Mouse (Mus musculus) cerebellum, adult 9-10 months (tissue): ENCODE data around the gene Urb2.

Source experiments
- DNase-seq: peaks from one replicate; pipeline ENCODE4 v3.0.0; 2022

Urb2 gene

DNA sequence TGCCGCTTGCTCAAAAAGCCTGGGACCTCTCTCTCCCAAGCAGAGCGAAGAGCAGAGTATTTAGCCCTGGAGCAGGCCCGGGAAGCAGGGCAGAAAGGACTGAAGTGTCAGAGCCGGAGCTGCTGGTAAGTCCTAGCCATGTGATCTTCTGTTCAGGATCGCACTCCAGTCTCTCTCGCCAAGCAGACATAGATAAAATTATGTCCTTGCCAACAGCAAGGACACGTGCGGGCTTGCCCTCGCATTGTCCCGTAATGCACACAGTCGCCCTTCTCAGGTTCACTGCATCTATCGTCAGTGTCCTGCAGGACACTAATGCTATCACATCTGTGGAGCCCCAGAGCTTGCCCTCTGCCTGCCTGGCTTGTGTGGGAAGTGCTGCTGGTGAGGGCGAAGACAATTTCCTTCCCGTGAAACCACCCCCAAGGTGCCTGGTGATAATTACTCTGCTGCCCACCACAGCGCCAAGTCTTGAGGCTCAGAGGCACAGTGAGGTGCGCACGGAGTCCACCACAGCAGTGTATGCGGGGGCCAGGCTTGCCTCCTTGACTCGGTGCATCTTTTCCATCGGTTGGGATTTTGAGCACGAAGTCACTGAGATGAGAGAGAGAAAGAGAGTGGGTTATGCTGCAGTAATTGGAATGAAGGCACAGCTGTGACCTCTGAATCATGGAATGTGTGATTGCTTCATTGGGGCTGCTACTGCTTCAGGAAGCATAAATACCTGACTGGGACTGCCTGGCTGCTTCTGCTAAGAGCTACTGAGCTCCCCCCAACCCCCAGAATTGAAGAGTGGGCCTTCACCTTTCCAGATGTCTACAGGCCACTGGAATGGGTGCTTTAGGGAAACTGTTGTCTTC lies 59.4 kb downstream of the Urb2 start:
- no peak for DNase-seq

DNA sequence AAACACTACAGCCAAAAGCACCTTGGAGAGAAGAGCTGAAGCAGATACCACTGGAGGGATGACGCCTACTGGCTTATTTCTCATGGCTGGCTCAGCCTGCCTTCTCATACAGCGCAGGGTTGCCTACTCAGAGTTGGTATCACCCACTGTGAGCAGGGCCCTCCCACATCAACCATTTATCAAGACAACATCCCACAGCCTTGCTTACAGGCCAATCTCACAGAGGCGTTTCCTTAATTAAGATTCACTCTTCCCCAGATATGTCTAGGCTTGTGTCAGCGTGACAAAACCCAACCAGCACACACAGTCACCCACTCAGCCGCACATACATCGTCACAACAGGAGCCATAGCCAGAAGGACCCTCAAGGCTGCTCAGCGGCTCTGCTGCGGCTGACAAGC lies 61.3 kb downstream of the Urb2 start:
- DNase-seq: no peak

DNA sequence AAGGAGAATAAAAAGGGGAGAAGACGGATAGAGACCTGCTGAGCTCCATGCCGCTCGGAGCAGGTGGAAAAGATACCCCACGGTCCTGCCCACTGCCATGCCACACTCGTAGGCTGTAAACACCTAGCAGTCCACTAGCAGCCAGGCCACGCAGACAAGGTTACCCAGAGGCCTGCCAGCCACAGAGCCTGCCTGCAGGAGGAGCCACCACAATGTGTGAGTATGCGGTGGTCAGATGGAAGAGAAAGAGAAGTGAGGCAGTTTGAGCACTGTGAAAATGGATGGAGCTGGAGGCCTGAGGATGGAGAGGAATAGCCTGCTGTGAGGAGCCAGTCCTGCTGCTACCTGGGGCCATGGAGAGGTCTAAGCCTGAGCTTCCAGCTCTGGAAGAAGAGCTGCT lies 62.3 kb downstream of the Urb2 start:
- no peak for DNase-seq

DNA sequence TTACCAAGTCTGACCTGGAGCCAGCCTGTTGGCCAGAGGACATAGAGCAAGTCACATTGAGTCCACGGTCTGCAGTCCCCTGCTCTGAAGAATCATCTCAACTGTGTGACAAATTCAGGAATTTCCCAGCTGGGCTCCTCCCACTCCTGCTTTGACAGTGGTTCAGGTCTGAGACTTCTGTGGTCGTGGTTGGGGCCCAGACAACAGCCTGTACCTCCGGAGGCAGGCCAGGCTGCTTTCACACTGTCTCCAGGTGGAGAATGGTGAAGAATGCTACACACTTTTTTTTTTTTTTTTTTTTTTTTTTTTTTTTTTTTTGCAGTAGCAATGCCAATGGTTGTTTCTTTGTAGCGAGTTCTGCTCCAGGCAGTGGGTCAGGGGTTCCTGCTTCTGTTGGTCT lies 64.4 kb downstream of the Urb2 start:
- DNase-seq: no peak

DNA sequence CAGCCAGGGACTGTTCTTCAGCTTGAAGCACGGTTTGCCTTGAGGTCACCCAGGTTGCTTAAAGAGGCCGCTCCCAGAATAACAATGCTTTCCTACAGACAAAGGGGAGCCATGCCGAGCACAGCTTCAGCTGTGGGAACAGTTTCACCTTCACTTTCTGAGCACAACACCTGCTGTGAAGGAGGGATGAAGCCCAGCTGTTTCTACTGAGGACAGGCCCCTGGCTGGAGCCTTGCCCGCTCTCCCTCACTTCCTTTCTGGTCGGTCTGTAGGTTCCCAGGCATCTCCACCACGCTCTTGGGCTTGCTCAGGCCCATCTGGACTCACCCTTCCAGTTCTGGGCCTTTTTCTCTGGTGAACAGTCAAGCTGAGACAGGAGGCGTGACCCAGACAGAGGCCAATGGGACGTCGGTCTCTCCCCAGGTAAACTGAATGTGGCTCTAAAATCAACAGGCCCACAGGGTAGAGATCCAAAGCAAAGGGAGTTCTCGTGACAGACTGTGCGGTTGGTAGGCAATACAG lies 66.8 kb downstream of the Urb2 start:
- no peak for DNase-seq

DNA sequence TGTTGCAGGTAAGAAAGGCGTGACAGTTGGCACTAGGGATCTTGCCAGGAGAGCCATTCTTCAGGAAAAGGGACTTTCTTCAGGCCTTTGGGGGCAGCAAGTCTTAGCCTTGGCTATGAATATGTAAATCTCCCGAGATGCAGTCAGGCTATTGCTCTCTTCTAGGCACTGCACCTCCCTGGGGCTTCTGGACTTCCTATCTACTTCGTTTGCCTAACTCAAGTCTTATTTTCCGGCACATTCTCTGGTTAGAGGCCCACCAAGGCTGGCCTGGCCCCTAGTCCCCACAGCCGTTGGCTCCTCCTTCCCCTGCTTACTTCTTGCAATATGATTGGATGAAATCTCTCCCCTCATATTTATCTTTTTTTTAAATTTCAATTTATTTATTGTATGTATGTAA lies 67.7 kb downstream of the Urb2 start:
- DNase-seq: no peak

DNA sequence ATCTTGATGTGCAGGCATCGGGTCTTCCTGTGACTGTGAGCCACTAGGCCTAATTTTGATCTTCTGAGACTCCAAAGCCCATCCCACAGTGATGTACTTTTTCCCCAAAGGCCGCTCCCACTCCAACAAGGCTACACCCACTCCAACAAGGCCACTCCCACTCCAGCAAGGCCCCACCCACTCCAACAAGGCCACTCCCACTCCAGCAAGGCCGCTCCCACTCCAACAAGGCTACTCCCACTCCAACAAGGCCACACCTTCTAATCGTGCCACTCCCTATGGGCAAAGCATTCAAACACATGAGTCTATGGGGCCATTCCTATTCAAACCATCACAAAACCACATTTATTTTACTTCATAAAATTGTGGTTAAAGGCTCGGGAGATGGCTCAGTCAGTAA lies 69.2 kb downstream of the Urb2 start:
- DNase-seq: no peak
